ENCODE assay signal across 28 mouse cellular contexts in genomic region chr15:21132999-21133398, GRCm38 (mm10).
"Had no signal": no experiment of that assay in that cellular context is flagged by ENCODE, and none has a peak within 500 bp of the region (broad histone marks: within the 10 kb centered on the region; RNA-seq: fewer than 3 reads in every experiment).

No protein-coding gene starts in this region.

- ATAC-seq: liver, embryonic 12.5 days; liver, postnatal 0 days; lung, postnatal 0 days; midbrain, embryonic 16.5 days had no signal

- H3K9ac ChIP-seq: limb, embryonic 12.5 days; limb, embryonic 13.5 days; limb, embryonic 15.5 days; liver, embryonic 12.5 days; liver, embryonic 13.5 days; liver, embryonic 14.5 days; liver, embryonic 15.5 days; liver, postnatal 0 days; lung, embryonic 14.5 days; lung, embryonic 15.5 days; neural tube, embryonic 12.5 days had no signal

- H3K36me3 ChIP-seq: limb, embryonic 10.5 days; limb, embryonic 12.5 days; limb, embryonic 13.5 days; limb, embryonic 15.5 days; liver, embryonic 12.5 days; liver, embryonic 13.5 days; liver, embryonic 15.5 days; lung, embryonic 15.5 days; neural tube, embryonic 12.5 days had no signal

- H3K9me3 ChIP-seq: limb, embryonic 10.5 days; limb, embryonic 12.5 days; limb, embryonic 13.5 days; limb, embryonic 15.5 days; liver, embryonic 12.5 days; liver, embryonic 13.5 days; liver, embryonic 15.5 days; lung, embryonic 15.5 days; megakaryocyte, embryonic 14.5 days; neural tube, embryonic 12.5 days had no signal

- H3K4me1 ChIP-seq: limb, embryonic 10.5 days; limb, embryonic 12.5 days; limb, embryonic 13.5 days; limb, embryonic 15.5 days; liver, embryonic 12.5 days; liver, embryonic 13.5 days; liver, embryonic 15.5 days; lung, embryonic 15.5 days; megakaryocyte, embryonic 14.5 days; neural tube, embryonic 12.5 days had no signal

- H3K27me3 ChIP-seq: limb, embryonic 12.5 days; limb, embryonic 13.5 days; limb, embryonic 15.5 days; liver, embryonic 12.5 days; liver, embryonic 13.5 days; liver, embryonic 15.5 days; lung, embryonic 15.5 days; megakaryocyte, embryonic 14.5 days; neural tube, embryonic 12.5 days had no signal

- H3K4me2 ChIP-seq: limb, embryonic 12.5 days; limb, embryonic 13.5 days; limb, embryonic 15.5 days; liver, embryonic 11.5 days; liver, embryonic 12.5 days; liver, embryonic 13.5 days; liver, embryonic 15.5 days; lung, embryonic 14.5 days; lung, embryonic 15.5 days; neural tube, embryonic 12.5 days had no signal

- H3K27ac ChIP-seq: left cerebral cortex, adult 2 months; limb, embryonic 10.5 days; limb, embryonic 12.5 days; limb, embryonic 13.5 days; limb, embryonic 15.5 days; liver, embryonic 12.5 days; liver, embryonic 13.5 days; liver, embryonic 14.5 days; liver, embryonic 15.5 days; lung, embryonic 15.5 days; macrophage; neural tube, embryonic 12.5 days had no signal

- H3K4me3 ChIP-seq: left cerebral cortex, adult 2 months; limb, embryonic 10.5 days; limb, embryonic 12.5 days; limb, embryonic 13.5 days; limb, embryonic 15.5 days; liver, embryonic 12.5 days; liver, embryonic 13.5 days; liver, embryonic 15.5 days; lung, embryonic 15.5 days; megakaryocyte, embryonic 14.5 days; myocyte; neural tube, embryonic 12.5 days had no signal

- DNase-seq: layer of hippocampus, postnatal 36 days; left cerebral cortex, postnatal 4 days; liver; liver, embryonic 13.5 days; liver, postnatal 0 days; lung, adult 18-20 months; lung, adult 2 months; lung, embryonic 14.5 days; lung, postnatal 10 days; lung, postnatal 14 days; lung, postnatal 36 days; lung, postnatal 4 days had no signal
